Mouse (Mus musculus): ENCODE results near the gene Dusp22.

GRCm38 (mm10) chr13:30666537-30666936 lies 6.7 kb downstream of the Dusp22 start:
- TF ChIP-seq MAFK (IDR thresholded peaks at IDR 0.05; ENCODE audit: insufficient read depth, low read depth, low read length), result no peak
- TF ChIP-seq CHD2 (IDR thresholded peaks at IDR 0.05; ENCODE audit: low read depth, low read length), result no peak
- no peak for TF ChIP-seq HCFC1 (IDR thresholded peaks at IDR 0.05; ENCODE audit: borderline replicate concordance, insufficient read depth, low read length)
- no peak for TF ChIP-seq ZC3H11A (IDR thresholded peaks at IDR 0.05; ENCODE audit: borderline replicate concordance, low read depth, low read length)
- TF ChIP-seq ZNF384 (IDR thresholded peaks at IDR 0.05; ENCODE audit: low read depth, low read length), result no peak

Measured in ES-E14 (cell line).